Mouse (Mus musculus) megakaryocyte, embryonic 14.5 days (primary cell): Measurements from ENCODE around the gene Ugp2. TPM values are rescaled to one million over a fixed set of nuclear protein-coding genes. Genes with fewer than 3 reads are reported as not detected.

Experiments used
- H3K27me3 ChIP-seq: replicated peaks from 2 replicates; pipeline ENCODE3; 2012; ENCODE audit warnings: inconsistent platforms
- H3K36me3 ChIP-seq: replicated peaks from 2 replicates; pipeline ENCODE3; 2012; ENCODE audit warnings: low read length, inconsistent platforms, mixed read lengths
- H3K4me1 ChIP-seq: 2 replicates; pipeline ENCODE4 v1.6.1; 2012; ENCODE audit warnings: inconsistent platforms
- H3K4me3 ChIP-seq: replicated peaks from 2 replicates; pipeline ENCODE3; 2012; ENCODE audit warnings: moderate library complexity, mild to moderate bottlenecking, inconsistent platforms
- H3K9me3 ChIP-seq: 2 replicates; pipeline ENCODE4 v1.6.1; 2012; ENCODE audit warnings: inconsistent platforms
- FLI1 ChIP-seq: IDR thresholded peaks from 2 replicates; pipeline ENCODE4 v1.6.1; 2012; ENCODE audit warnings: low read length, inconsistent platforms, mixed read lengths
- GATA1 ChIP-seq: IDR thresholded peaks from 3 replicates; pipeline ENCODE4 v1.6.1; 2012; ENCODE audit warnings: mixed read lengths, low read length, inconsistent platforms, borderline replicate concordance
- polyA plus RNA-seq: library from polyadenylated mRNA; stranded (reverse); fragments of >175 nt; gene quantifications from 2 replicates; pipeline ENCODE4 v1.2.3, GENCODE M21; 2012; ENCODE audit warnings: low replicate concordance; ENCODE audit not compliant: insufficient read depth

Gene Ugp2
- polyA plus RNA-seq, result 3.3 and 7.8 TPM in 2 replicates

GRCm38 (mm10) chr11:21371122-21371806, at the start of gene Ugp2:
Gene Ugp2, minus strand, starts transcription at chr11:21371201.
- Histone ChIP-seq H3K27me3 (no peaks in the 10 kb centered on the region), H3K9me3 (no peaks in the 10 kb centered on the region), H3K4me3 (peak within 1 kb of the TSS; percentile 99), H3K4me1 (peaks cover 31% of the 10 kb centered on the region), H3K36me3 (peaks cover 10% of the 10 kb centered on the region)
- TF ChIP-seq FLI1, result no peak
- no peak for TF ChIP-seq GATA1

- Histone ChIP-seq H3K9me3 (peaks cover 5% of the 10 kb centered on the region; the same call in 1 of the 2 replicates), H3K4me3 (no peak overlapping the region), H3K27me3 (no peaks in the 10 kb centered on the region), H3K4me1 (peaks cover 3% of the 10 kb centered on the region; the same call in 1 of the 2 replicates), H3K36me3 (no peaks in the 10 kb centered on the region)
- no peak for TF ChIP-seq FLI1
Measured at GRCm38 (mm10) chr11:21414911-21415381, 43.9 kb upstream of the Ugp2 start.

GRCm38 (mm10) chr11:21406668-21407067, 35.7 kb upstream of the Ugp2 start:
- TF ChIP-seq FLI1 (no peak), GATA1 (no peak)
- no peaks in the 10 kb centered on the region for H3K9me3 ChIP-seq
- peaks cover 13% of the 10 kb centered on the region for H3K4me1 ChIP-seq
- no peaks in the 10 kb centered on the region for H3K36me3 ChIP-seq
- no peak overlapping the region for H3K4me3 ChIP-seq
- H3K27me3 ChIP-seq, result no peaks in the 10 kb centered on the region

GRCm38 (mm10) chr11:21406141-21406540, 35.1 kb upstream of the Ugp2 start:
- H3K4me3 ChIP-seq, result no peak overlapping the region
- H3K9me3 ChIP-seq, result no peaks in the 10 kb centered on the region
- TF ChIP-seq FLI1 (no peak), GATA1 (no peak)
- no peaks in the 10 kb centered on the region for H3K27me3 ChIP-seq
- H3K4me1 ChIP-seq, result peaks cover 18% of the 10 kb centered on the region
- H3K36me3 ChIP-seq, result no peaks in the 10 kb centered on the region

GRCm38 (mm10) chr11:21403877-21404276, 32.9 kb upstream of the Ugp2 start:
- TF ChIP-seq FLI1 (no peak), GATA1 (no peak)
- H3K36me3 ChIP-seq, result no peaks in the 10 kb centered on the region
- H3K27me3 ChIP-seq, result no peaks in the 10 kb centered on the region
- peaks cover 29% of the 10 kb centered on the region for H3K4me1 ChIP-seq
- no peaks in the 10 kb centered on the region for H3K9me3 ChIP-seq
- H3K4me3 ChIP-seq, result no peak overlapping the region

GRCm38 (mm10) chr11:21402481-21403254, 31.7 kb upstream of the Ugp2 start:
- no peaks in the 10 kb centered on the region for H3K36me3 ChIP-seq
- peaks cover 29% of the 10 kb centered on the region for H3K4me1 ChIP-seq
- H3K27me3 ChIP-seq, result no peaks in the 10 kb centered on the region
- H3K4me3 ChIP-seq, result no peak overlapping the region
- no peak for TF ChIP-seq GATA1
- TF ChIP-seq FLI1, result no peak
- H3K9me3 ChIP-seq, result no peaks in the 10 kb centered on the region

GRCm38 (mm10) chr11:21401248-21401647, 30.2 kb upstream of the Ugp2 start:
- no peak overlapping the region for H3K4me3 ChIP-seq
- peaks cover 3% of the 10 kb centered on the region for H3K9me3 ChIP-seq
- no peak for TF ChIP-seq GATA1
- TF ChIP-seq FLI1, result no peak
- peaks cover 29% of the 10 kb centered on the region for H3K4me1 ChIP-seq
- no peaks in the 10 kb centered on the region for H3K36me3 ChIP-seq
- H3K27me3 ChIP-seq, result no peaks in the 10 kb centered on the region

- Histone ChIP-seq H3K9me3 (peaks cover 20% of the 10 kb centered on the region), H3K4me1 (peaks cover 29% of the 10 kb centered on the region), H3K4me3 (no peak overlapping the region), H3K36me3 (no peaks in the 10 kb centered on the region), H3K27me3 (no peaks in the 10 kb centered on the region)
- TF ChIP-seq GATA1 (no peak), FLI1 (no peak)
Measured at GRCm38 (mm10) chr11:21399186-21399681, 28.2 kb upstream of the Ugp2 start.

- no peaks in the 10 kb centered on the region for H3K36me3 ChIP-seq
- TF ChIP-seq FLI1 (no peak), GATA1 (no peak)
- H3K4me3 ChIP-seq, result no peak overlapping the region
- H3K4me1 ChIP-seq, result peaks cover 24% of the 10 kb centered on the region
- H3K9me3 ChIP-seq, result peaks cover 27% of the 10 kb centered on the region
- H3K27me3 ChIP-seq, result no peaks in the 10 kb centered on the region
Measured at GRCm38 (mm10) chr11:21398464-21398863, 27.5 kb upstream of the Ugp2 start.

- no peak for TF ChIP-seq FLI1
- no peak for TF ChIP-seq GATA1
- Histone ChIP-seq H3K27me3 (no peaks in the 10 kb centered on the region), H3K9me3 (0 out of 2 replicates have a peak, but pooled peaks cover 4% of the 10 kb centered on the region), H3K4me1 (no peaks in the 10 kb centered on the region), H3K36me3 (no peaks in the 10 kb centered on the region), H3K4me3 (no peak overlapping the region)
Measured at GRCm38 (mm10) chr11:21386790-21387189, 15.8 kb upstream of the Ugp2 start.
